Comparison of ENCODE assay signal across 11 mouse cellular contexts in the genomic region with DNA sequence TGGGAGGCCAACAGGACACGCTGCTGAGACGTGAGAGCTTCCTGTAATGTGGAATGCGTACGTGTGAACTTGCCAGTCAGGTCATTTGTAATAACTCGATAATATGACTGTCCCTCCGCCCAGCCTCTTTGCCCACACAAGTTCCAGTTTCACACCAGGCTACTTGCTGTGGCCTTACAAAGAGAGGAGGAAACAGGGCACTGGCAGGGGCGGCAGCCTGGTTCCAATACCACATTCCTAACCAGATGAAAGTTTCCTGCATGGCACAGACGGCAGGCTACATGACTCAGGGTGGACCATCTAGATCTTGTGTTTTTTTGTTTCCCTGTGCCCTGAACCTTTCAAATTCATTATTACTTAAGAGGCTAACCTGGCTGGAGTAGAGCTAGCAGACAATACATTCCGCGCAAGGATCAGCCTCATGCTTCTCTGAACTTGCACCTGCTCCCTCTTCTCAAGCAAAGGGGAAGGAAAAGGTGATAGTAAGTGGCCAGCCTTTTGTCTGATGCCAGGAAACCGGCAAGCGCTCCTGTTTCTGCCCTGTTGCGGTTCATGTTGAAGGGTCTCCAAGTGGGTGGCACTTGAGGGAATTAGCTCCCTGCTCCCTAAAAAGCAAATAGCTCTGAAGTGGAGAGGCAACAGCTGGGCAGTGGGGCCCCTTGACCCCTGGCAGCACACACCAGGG.
DNase-seq lines count a peak whose midpoint lies in the region; ATAC-seq and TF ChIP-seq lines count a peak whose summit lies in the region.
"Had no signal": no experiment of that assay in that cellular context is flagged by ENCODE, and none has a peak within 500 bp of the region (broad histone marks: within the 10 kb centered on the region; RNA-seq: fewer than 3 reads in every experiment).

No protein-coding gene starts in this region.

- H3K9me3 ChIP-seq in forebrain, embryonic 10.5 days: no peaks in the 10 kb centered on the region
- H3K9me3 ChIP-seq in forebrain, embryonic 13.5 days (replicated peaks): no peaks in the 10 kb centered on the region
- H3K9me3 ChIP-seq in liver, postnatal 0 days (ENCODE audit: low read length): no peaks in the 10 kb centered on the region
- H3K9me3 ChIP-seq in liver, embryonic 11.5 days (ENCODE audit: control insufficient read depth, low read length): no peaks in the 10 kb centered on the region
- H3K9me3 ChIP-seq in embryonic facial prominence, embryonic 14.5 days (ENCODE audit: control insufficient read depth, low read length): no peaks in the 10 kb centered on the region

- TF ChIP-seq CTCF in liver, postnatal 0 days (IDR thresholded peaks at IDR 0.05; ENCODE audit: low read depth): no peak

- no peak for TF ChIP-seq EP300 in liver, postnatal 0 days (IDR thresholded peaks at IDR 0.05; ENCODE audit: low read depth)

- peak overlapping the region; percentile 63; the same call in 1 of the 2 replicates for H3K27ac ChIP-seq in forebrain, embryonic 10.5 days
- H3K27ac ChIP-seq in forebrain, embryonic 13.5 days: no peak overlapping the region
- peak overlapping the region; percentile 22; the same call in 1 of the 2 replicates for H3K27ac ChIP-seq in liver, postnatal 0 days (ENCODE audit: low read depth)
- H3K27ac ChIP-seq in liver, embryonic 11.5 days (ENCODE audit: low read depth, low read length): no peak overlapping the region
- H3K27ac ChIP-seq in embryonic facial prominence, embryonic 14.5 days (replicated peaks; ENCODE audit: low read depth, low read length): no peak overlapping the region

- no peak; the same call in 1 of the 2 replicates for ATAC-seq in forebrain, embryonic 13.5 days
- no peak for ATAC-seq in liver, postnatal 0 days
- ATAC-seq in liver, embryonic 11.5 days (replicated peaks; ENCODE audit: low FRiP score): no peak
- peak; percentile 35; the same call in 1 of the 2 replicates for ATAC-seq in embryonic facial prominence, embryonic 14.5 days (ENCODE audit: low read depth)
- peak; percentile 30; the same call in 1 of the 2 replicates for ATAC-seq in megakaryocyte, adult 5-6 weeks (ENCODE audit: poor library complexity, severe bottlenecking)
- ATAC-seq: inflammation-experienced regulatory T-cells, adult 6 months had no signal

- WGBS in forebrain, embryonic 10.5 days: 58% methylated on average over 13 of the region's 13 CpGs
- 63% methylated on average over 13 of the region's 13 CpGs for WGBS in forebrain, embryonic 13.5 days
- WGBS in liver, postnatal 0 days (ENCODE audit: insufficient replicate concordance): 45% methylated on average over 13 of the region's 13 CpGs
- 57% methylated on average over 13 of the region's 13 CpGs for WGBS in liver, embryonic 11.5 days
- 36% methylated on average over 13 of the region's 13 CpGs for WGBS in embryonic facial prominence, embryonic 14.5 days

- H3K4me2 ChIP-seq in forebrain, embryonic 13.5 days: no peak overlapping the region
- H3K4me2 ChIP-seq in liver, postnatal 0 days (ENCODE audit: low read depth, low read length): no peak overlapping the region
- H3K4me2 ChIP-seq in liver, embryonic 11.5 days: no peak overlapping the region
- H3K4me2 ChIP-seq in embryonic facial prominence, embryonic 14.5 days (ENCODE audit: low read depth, low read length): no peak overlapping the region

- no peak overlapping the region for H3K4me3 ChIP-seq in forebrain, embryonic 10.5 days
- no peak overlapping the region for H3K4me3 ChIP-seq in forebrain, embryonic 13.5 days
- no peak overlapping the region for H3K4me3 ChIP-seq in liver, postnatal 0 days (ENCODE audit: low read depth, low read length)
- no peak overlapping the region for H3K4me3 ChIP-seq in liver, embryonic 11.5 days (ENCODE audit: low read depth, low read length)
- H3K4me3 ChIP-seq in embryonic facial prominence, embryonic 14.5 days (ENCODE audit: low read depth, low read length): no peak overlapping the region

- no peaks in the 10 kb centered on the region for H3K36me3 ChIP-seq in forebrain, embryonic 10.5 days (replicated peaks)
- H3K36me3 ChIP-seq in forebrain, embryonic 13.5 days (ENCODE audit: poor library complexity, severe bottlenecking): no peaks in the 10 kb centered on the region
- H3K36me3 ChIP-seq in liver, postnatal 0 days (replicated peaks; ENCODE audit: insufficient read depth, low read length): no peaks in the 10 kb centered on the region
- H3K36me3 ChIP-seq in liver, embryonic 11.5 days (ENCODE audit: control insufficient read depth, insufficient read depth, low read length): no peaks in the 10 kb centered on the region
- no peaks in the 10 kb centered on the region for H3K36me3 ChIP-seq in embryonic facial prominence, embryonic 14.5 days (ENCODE audit: control insufficient read depth, insufficient read depth, low read length)

- DNase-seq in forebrain, embryonic 10.5 days (ENCODE audit: extremely low spot score, low spot score): no peak
- no peak for DNase-seq in liver, postnatal 0 days
- DNase-seq in liver, embryonic 11.5 days (ENCODE audit: low spot score): no peak
- no peak for DNase-seq in embryonic facial prominence, embryonic 14.5 days (ENCODE audit: low spot score)
- DNase-seq in right cerebral cortex, adult 18-20 months: no peak
- no peak for DNase-seq in embryo, embryonic 10.5 days (ENCODE audit: low spot score)
- DNase-seq: adrenal gland, postnatal 36 days; cerebellum, postnatal 10 days had no signal

- no peak overlapping the region for H3K9ac ChIP-seq in forebrain, embryonic 13.5 days
- no peak overlapping the region for H3K9ac ChIP-seq in liver, postnatal 0 days (replicated peaks)
- H3K9ac ChIP-seq in liver, embryonic 11.5 days (ENCODE audit: low read depth, low read length): no peak overlapping the region
- no peak overlapping the region for H3K9ac ChIP-seq in embryonic facial prominence, embryonic 14.5 days (ENCODE audit: low read depth, low read length)

- peaks cover 29% of the 10 kb centered on the region for H3K4me1 ChIP-seq in forebrain, embryonic 10.5 days
- peaks cover 21% of the 10 kb centered on the region for H3K4me1 ChIP-seq in forebrain, embryonic 13.5 days
- peaks cover 16% of the 10 kb centered on the region for H3K4me1 ChIP-seq in liver, postnatal 0 days (ENCODE audit: insufficient read depth)
- peaks cover 4% of the 10 kb centered on the region; the same call in 1 of the 2 replicates for H3K4me1 ChIP-seq in liver, embryonic 11.5 days (replicated peaks; ENCODE audit: control insufficient read depth, insufficient read depth, low read length)
- peaks cover 3% of the 10 kb centered on the region; the same call in 1 of the 2 replicates for H3K4me1 ChIP-seq in embryonic facial prominence, embryonic 14.5 days (ENCODE audit: control insufficient read depth, insufficient read depth, low read length)

- H3K27me3 ChIP-seq in forebrain, embryonic 10.5 days (ENCODE audit: poor library complexity, severe bottlenecking): no peaks in the 10 kb centered on the region; the same call in 1 of the 2 replicates
- H3K27me3 ChIP-seq in forebrain, embryonic 13.5 days: no peaks in the 10 kb centered on the region
- no peaks in the 10 kb centered on the region for H3K27me3 ChIP-seq in liver, postnatal 0 days (ENCODE audit: insufficient read depth, low read length)
- H3K27me3 ChIP-seq in liver, embryonic 11.5 days (replicated peaks; ENCODE audit: control insufficient read depth, insufficient read depth, low read length): no peaks in the 10 kb centered on the region
- H3K27me3 ChIP-seq in embryonic facial prominence, embryonic 14.5 days (replicated peaks; ENCODE audit: control insufficient read depth, insufficient read depth, low read length): no peaks in the 10 kb centered on the region

Comparison
In these comparisons a context has a peak if more than half of its experiments do, and no peak if none do; other contexts are left out.
1. H3K27ac ChIP-seq: peak in forebrain, embryonic 10.5 days (single experiment) and liver, postnatal 0 days (single experiment); none in forebrain, embryonic 13.5 days (single experiment), liver, embryonic 11.5 days (single experiment) and embryonic facial prominence, embryonic 14.5 days (single experiment).
2. ATAC-seq: peak in embryonic facial prominence, embryonic 14.5 days (single experiment) and megakaryocyte, adult 5-6 weeks (single experiment); none in forebrain, embryonic 13.5 days (single experiment), liver, postnatal 0 days (single experiment) and liver, embryonic 11.5 days (single experiment).